Mouse (Mus musculus): ENCODE measurements at regions not wholly inside any gene's neighbourhood (a gene's known extent, or its start where the extent isn't known, plus 50 kb on each side); places are given as distances from the start of the nearest gene placed in this dataset.
"Not testable (repeated sequence)": the region's sequence is repeated elsewhere in the genome, so short reads cannot be mapped to it uniquely, and the experiment has no call there.

GRCm38 (mm10) chr2:78416574-78417109, 451.3 kb upstream of the Ube2e3 start:
- DNase-seq = no peak

DNA sequence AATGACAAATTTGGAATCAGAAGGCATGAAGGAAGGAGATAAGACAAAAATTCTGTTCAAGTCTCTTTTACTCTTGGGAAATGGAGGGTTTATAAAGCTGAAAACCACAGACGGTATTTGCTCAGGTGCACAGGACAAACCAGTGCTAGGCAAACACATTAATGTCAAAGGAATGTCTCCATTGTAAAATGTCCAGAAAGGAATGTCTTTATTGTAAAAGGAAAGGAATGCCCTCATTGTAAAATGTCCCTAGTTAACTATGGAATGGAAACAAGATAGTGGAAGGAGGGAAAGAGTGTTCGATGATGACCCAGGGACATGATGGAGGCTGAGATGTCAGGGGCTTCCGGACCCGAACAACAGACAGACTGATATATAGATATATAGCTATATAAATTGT, 454.9 kb upstream of the Ube2e3 start:
- no peak for DNase-seq

DNA sequence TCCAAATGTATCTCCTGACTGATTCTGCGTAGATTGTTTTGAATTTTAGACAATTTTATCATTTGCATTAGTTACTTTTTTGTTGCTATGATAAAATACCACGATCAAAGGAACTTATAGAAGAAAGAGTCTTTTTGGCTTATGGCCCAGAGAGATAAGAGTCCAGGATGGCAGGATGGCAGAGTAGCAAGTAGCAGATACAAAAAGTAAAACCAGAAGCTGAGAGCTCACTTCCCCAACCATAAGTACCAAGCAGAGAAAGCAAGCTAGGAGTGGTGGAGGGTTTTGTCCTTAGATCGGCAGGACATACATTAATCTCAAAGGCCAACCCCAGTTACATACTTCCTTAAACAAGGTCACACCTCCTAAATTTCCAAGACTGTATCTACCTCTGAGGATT, 457.7 kb upstream of the Cwc22 start:
- DNase-seq = no peak

DNA sequence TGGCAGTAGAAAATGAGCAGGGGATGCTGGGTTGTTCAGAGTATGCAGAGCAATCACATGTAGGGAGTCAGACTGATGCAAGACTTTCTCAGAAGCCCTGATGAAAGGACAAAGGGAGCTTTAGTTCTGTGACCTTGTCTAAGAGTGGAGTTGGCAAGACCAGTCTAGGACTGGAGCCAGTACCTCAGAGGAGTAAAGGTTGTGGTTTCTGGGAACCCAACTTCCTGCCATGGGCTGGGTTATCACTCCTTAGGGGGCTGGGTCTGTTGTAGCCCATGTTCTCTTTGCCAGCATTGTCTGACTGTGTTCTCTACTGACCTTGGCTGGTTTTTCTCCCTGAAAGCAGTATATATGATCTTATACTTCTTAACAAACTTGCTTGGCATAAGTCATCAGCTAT, 453.1 kb upstream of the Cwc22 start:
- DNase-seq = no peak

DNA sequence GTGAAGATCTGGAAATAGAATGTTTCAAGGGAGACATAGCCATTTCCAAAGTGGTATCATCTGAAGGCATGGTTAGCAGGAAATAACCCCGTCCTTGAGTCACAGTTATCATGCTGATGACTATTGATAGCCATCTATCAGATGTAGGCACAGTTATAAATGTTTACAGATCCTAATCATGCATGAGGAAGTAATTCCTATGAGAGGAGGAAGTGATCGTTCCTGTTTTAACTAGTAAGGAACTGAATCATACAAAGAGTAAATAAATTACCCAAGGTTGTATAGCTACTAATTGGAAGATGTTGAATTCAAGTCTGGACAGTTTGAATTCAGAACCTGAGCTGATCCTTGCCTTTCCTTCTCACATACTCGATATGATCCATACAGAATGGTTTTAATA, 450.7 kb upstream of the Cwc22 start:
- DNase-seq = no peak

DNA sequence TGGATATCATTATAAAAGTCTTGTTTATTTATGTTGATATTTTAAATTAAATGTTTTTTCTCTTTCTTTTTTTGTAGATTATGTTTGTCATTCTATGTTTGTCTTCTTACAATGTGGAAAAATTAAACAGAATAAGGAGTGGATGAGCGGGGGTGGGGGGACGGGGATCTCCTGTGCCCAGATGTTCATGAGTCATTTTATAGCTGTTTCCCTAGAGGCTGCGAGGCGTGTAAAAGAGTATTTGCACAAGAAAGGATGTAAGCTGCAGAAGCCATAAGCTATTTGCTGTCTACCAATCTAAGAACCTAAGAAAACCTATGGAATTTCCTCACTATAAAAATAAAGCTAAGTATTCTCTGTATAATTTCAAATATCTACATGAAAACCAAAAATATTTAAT, 446.9 kb upstream of the Cwc22 start:
- no peak for DNase-seq

GRCm38 (mm10) chr2:78392425-78392824, 446.2 kb upstream of the Cwc22 start:
- no peak for DNase-seq

DNA sequence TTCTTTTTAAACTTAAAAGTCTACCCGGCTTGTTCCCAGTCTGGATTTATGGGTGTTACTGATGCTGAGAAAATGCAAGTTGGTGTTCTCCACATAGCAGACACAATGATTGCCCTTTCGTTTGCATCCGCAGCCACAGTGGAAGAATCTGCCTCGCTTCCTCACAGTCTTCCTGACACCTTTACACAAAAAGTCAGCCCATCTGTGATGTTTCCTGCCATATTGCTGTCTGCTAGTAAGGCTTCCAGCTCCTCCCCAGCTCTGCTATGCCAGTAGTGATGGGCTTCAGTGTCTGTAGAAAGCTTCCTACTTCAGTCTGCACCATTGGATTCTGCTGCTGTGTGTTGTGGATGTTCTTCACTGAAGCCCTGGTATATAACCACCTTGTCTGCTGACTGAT, 441.8 kb upstream of the Cwc22 start:
- DNase-seq = no peak

DNA sequence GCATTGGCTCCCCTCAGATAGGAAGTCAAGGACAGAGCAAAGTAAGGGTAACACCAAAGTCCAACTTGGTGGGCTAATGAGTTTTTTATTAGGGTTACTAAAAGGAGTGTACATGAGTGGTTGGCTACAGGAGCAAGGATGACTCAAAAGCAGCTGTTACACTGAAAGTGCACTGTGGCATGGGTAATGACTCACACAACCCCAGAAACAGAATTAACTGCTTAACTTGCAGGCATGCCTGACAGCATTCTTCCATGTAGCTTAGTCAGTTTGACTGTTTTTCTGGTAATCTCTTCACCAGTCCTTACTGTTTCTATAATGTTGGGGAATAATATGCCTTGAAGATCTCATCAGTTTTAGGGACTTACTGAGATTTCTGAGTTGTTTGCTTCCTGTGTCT, 435.1 kb upstream of the Cwc22 start:
- no peak for DNase-seq

GRCm38 (mm10) chr2:78331736-78332475, 385.7 kb upstream of the Cwc22 start:
- no peak for DNase-seq

DNA sequence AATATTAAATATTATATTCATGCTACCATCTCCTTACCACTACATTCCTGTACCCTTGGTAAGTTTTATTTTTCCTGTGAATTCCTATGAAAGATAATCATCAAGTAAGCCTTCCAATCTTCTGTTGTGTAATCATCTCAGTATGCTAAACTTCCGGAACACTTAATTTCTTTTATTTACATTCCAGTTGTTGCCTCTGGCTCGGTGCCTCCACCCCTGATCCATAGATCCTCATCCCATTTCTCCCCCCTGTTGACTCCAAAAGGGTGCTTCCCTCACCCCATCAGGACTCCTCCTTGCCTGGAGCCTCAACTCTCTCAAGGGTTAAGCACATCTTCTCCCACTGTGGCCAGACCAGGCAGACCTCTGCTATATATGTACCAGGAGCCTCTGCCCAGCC, 379.9 kb upstream of the Cwc22 start:
- no peak for DNase-seq

DNA sequence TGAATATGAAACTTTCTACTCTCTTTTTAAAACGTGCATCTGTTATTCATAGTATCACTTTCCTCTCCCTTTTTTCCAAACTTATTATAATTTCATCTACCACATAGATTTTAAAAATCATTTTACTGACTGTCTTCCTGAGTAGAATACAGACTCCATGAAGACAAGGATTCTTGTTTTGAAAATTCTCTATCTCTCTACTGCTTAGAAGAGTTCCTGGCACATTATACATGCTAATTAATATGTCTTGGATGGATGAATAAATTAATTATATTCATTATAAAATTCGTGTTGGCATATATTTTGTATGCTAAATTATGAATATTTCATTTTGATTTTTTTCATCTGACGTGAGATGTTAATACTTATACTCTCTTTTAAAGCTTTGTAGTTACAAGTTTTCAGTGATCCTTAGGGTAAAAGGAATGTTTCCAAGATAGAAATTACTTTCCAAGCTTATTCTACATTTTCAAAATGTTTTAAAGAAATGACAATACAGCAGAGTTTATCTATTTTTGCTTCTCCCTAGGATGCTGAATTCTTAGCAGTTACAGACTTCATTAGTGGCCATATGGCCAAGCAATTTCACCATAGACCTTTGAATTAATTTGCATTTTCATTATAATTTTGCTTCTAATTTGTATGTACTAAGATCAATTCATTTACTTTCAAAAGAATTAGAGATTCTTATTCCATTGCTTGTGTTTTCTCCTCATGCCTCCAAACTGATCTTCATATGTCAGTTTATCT, 376.2 kb upstream of the Cwc22 start:
- no peak for DNase-seq

DNA sequence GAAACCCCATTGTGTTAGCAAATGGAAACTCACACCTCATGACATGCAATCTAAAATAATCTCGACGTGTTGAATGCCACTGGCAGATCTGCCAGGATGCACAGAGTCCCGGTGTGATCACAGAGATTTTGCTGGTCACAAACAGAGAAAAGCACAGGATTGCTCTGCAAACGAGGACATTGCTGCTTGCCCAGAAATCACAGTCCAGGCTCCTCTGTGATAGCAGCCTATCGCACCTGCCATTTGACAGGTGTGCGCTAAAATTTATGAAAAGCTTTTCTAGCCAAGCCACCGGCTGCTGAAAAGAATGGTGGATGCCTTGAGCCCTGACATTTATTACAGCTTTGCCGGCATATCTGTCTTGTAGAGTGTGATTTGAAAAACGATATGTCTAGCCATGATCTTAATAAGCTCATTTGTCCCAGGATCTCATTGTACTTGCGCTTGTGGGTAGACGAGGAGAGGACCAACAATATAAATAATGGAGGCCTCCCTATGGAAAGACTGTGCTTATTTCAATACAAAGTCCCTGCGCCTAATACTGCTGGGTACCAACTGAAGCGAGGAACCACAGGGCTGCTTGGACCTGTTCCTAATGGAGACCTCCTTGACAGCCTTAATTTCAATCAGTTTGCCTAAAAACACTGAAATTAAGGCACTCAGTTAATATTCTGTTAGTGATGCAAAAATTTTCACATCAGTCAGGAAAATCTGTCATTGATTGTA, 365.8 kb upstream of the Cwc22 start:
- DNase-seq = no peak

DNA sequence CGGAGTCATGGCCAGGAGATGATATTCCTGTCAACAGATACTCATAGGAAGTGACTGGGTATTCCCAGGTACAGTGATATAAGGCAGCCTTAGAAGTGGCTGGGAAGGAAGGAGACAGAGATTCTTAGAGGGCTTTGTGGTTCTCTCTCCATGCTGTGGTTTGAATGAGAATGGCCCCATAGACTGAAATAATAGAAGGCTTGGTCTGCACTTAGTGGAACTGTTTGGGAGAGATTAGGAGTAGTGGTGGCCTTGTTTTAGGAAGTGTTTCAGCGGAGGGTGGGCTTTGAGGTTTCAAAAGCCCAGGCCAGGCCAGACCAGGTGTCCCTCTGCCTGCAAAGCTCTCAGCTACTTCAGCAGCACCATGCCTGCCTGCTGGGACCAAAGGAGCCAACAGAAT, 363.2 kb upstream of the Cwc22 start:
- no peak for DNase-seq

- no peak for DNase-seq
Observed at GRCm38 (mm10) chr2:78306897-78307296, 360.7 kb upstream of the Cwc22 start.

DNA sequence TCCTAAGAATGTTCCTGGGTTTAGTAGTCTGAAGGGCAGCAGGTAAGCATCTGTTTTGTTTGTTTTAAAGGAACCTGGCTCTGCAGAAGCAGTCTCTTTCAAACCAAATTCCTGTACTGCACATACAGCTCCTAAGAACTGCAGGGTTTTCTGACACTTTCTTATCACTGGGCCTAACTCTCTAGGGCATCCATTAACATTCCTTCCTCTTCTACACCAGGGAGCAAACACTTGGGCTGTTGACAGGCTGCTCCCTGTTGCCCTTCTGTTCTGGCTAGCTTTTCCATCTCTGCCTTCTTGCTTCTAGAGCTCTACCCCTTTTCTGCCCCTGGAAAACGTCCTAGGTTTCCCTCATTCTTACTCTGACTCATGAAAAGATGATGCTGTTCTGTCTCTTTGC, 345.5 kb upstream of the Cwc22 start:
- no peak for DNase-seq

DNA sequence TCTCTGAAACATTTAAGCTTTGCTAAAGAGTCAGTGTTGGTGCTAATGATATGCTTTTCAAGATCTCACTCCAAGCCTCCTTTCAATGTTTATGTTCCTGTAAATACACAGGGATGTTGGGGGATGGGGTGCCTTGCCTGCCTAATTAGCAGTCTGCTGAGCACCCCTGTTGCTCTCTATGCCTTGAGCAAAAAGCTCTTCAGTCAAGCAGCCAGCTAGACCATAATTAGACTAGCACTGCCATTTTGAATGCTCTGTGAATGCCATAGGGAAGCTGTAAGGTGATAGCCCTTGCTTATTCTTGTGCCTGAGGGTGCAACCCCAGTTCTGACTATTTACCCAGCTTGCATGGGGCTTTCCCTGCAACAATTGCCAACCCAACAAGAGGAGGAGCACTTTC, 338.6 kb upstream of the Cwc22 start:
- DNase-seq = no peak

GRCm38 (mm10) chr2:78283605-78284004, 337.4 kb upstream of the Cwc22 start:
- DNase-seq = no peak

DNA sequence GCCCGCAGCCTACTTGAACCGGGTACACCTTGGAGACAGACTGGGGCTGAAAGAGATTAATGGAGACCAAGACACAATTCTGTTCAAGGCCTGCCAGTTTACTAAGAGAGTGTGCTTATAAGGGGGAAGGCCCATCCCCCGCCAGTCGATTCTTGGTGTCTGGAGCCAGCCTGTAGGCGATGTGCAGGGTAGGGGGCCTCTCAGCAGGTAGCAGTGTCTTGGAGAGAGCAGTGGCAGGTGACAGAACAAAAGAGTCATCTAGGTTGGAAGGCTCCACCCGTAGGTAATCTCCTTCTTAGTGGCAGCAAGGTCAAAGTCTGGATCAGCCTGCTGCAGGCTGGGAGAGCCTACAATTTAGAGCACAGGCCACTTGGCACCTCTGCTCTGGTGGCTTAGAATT, 335.7 kb upstream of the Cwc22 start:
- not testable (repeated sequence) for DNase-seq

DNA sequence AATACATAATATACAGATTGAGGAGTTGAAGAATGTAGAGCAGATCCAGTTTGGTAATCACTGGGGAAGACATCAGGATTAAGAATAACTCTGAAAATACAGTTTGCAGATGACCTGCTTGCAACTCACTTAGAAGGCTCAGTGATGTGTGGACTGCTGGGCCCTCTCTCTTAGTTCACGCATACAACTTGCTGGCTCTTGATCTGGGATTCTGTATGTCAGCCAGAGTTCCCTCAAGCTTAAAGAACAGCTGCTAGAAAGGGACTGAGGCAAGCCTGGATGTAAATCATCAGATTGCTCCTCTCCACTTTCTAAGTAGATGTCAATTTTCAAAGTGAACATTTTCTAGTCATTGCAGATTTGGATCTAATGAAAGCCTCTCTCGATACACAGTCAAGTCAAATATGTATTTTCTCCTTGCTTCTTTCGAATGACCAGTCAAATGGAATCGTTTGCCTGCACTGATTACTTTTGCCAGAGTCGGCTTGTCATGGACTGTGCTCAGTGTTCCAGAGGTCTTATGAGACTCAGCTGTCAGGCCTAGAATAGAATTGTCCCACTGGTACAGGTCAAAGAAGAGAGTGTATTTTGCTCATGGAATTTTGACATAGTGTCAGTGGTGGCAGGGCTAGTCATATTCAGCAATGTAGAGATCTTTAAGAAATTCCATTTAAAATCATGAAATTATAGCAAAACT, 334.2 kb upstream of the Cwc22 start:
- DNase-seq = no peak

DNA sequence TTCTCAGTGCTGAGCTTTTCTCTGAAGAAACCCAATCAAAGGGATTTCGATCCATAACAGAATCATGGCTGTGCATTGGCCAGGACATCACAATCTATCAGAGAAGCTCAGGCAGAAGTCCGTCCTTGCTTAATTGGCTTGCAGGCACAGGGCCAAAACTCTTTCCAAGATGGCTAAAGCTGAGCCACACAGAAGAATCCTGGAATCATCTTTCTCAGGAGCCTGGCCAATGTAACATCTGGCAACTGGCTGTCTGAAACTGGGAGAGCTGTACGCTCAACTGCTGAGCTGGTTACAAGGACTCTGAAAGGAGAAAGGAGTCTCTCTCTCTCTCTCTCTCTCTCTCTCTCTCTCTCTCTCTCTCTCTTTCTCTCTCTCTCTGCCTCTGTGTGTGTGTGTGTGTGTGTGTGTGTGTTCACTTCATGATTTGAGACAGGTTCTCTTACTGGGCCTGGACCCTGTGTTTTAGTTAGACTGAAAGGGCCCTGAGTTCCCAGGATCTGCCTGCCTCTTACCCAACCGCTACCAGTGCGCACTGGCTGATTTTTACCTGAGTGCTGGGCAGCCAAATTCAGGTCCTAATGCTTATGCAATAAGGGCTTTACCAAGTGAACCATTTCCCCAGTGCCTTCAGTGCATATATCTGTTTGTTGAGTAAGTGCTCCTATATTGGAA, 333.3 kb upstream of the Cwc22 start:
- peak; percentile 27 to 42 for DNase-seq

DNA sequence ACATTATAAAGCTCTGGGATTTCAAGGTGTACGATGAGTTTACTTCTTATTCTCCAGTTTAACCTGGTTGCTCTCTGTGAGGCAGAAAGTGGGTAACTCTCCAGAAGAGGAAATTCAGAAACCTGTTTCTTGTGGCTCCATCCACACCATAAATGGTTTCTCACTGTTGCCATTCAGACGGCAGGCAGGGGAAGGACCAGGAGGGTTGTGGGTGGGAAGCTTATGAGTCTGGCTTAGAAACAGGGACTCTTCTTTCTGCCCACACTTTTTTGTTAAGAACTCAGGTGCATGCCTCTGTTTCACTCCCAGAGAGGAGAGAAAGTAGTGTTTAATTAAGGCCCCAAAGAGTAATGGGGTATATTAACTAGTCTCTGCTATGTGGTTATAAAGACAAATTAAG, 332.5 kb upstream of the Cwc22 start:
- DNase-seq = no peak
